Mouse (Mus musculus) R1 (cell line): Measurements from ENCODE around the gene Castor1.

Source experiments
- DNase-seq: peaks from one replicate; pipeline ENCODE4 v3.0.0-alpha.2; 2018; ENCODE audit warnings: low read depth, low spot score

The Castor1 gene

DNA sequence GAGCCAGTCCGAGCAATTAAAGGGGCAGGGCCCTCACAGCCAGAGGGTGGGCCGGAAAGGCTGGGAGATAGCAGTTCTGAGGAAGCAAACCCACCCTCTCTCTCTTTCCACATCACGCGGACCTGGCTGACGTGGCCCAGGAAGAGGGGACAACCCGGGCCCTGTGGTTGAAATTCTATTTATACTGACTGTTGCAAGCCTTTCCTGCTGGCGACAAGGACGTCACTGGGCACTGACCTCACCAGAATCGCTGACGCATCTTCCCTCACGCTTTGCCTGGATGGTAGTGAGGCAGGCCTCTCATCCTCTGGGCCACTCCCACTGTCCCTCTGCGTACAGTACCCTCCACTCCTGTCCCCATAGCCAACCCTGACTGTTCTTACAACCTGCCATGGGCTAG is 14.6 kb downstream of the Castor1 start:
- no peak for DNase-seq

DNA sequence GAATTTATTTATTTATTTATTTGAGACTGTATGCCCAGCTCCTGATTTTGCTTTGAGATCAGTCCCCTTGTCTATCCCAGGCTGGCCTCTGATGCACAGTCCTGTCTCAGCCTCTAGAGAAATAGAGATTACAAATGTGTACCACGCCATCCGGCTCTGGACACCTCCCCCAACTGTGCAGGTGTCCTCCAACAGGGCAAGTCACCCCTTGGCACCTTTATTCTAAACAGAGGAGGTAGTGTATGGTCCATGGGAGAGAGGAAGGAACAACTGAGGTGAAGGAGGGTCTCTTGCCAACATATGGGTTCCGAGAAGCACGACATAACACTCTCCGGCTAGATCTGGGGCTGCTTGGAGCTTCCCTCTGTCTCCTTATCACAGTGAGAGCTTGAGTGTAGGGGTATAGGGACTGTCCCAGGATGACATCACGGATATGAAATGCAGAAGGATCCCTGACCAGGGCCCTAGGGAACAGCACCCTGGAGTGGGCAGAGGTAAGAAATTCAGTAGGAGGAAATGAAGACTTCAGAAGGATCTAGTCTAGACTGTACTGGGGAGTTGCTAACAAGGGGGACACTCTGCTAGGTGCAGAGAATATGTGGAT is 17.1 kb downstream of the Castor1 start:
- no peak for DNase-seq

DNA sequence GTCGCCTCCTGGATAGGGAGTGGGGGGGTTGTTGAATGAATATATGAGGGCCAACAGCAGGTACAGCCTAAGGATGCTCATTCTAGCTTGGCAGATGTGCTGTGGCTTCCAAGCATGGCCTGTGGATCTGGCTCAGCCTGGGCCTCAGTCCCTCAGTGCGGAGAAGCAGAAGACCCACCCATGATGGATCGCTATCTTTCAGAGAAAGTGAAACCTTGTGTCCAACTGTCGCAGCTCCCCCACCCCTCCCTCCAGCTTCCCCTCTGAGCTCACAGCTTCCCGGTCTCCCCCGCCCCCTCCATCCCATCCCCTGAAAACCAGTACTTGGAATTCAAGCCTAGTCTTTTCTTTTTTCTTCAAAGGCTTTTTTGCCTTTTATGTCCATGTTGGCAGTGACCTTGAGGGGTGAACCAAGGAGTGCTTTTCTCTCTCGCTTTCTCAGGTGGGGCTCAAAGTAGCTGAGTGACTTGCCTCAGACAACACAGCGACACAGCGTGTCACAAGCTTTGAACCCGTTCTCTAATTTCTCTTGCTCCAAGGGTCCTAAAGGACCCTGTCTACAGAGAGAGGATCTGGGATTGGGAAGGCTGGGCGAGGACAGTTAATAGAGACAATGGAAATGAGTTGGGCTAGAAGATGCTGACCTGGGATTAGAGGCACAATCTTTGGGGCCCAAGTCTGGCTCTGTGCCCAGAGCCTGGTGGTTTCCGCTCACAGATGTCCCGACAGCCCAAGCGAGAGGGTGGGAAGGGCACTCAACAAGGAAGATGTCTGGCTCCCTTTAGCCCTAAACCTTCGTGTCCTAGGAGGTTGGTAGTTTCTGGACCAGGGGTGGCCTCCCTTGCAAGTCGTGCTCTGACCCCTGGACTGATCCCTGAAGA is 17.9 kb downstream of the Castor1 start, which contains the start of gene Osm:
Gene Osm (plus strand): TSS at position 756 of the 881 bp plus-strand sequence.
- peak; percentile 59 for DNase-seq

- DNase-seq = no peak
Observed at GRCm38 (mm10) chr11:4236546-4237067, 18.6 kb downstream of the Castor1 start.

DNA sequence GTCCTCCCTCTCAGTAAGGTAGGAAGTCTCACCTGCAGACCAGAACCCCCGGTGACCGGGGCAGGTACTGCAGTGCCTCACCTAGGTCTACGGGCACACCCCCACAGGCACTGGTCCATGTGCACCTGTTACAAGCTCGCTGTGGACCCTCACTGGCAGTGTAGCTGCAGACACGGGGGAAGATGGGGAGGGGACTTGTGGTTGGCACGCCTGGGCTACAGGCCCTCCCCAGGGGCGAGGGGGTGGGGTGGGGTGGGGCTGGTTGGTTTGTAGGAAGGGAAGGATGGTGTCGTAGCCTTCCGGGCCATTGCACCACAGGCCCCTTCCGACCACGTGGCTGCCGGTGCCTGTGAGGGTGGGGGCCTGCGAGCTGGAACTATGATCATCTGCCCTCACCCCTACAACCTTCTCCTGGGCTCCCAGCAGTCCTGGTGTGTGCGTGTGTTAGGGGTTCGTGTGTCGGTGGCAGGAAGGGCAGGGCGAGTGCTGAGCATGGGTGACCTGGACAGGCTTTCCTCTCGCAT is 19.4 kb downstream of the Castor1 start:
- DNase-seq = no peak

GRCm38 (mm10) chr11:4238167-4238566 is 20.1 kb downstream of the Castor1 start:
- no peak for DNase-seq

DNA sequence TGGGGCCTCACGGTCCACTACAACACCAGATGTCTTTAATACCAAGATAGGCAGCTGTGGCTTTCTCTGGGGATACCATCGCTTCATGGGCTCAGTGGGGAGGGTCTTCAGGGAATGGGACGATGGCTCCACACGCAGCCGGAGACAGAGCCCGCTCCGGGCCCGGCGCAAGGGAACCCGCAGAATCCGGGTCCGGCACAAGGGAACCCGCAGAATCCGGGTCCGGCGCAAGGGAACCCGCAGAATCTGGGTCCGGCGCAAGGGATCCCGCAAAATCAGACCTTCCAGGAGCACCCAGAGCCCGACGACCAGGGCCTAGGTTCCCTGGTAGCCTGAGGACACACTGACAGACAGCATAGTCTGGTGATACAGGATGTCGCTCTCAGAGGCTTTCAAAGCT is 21.7 kb downstream of the Castor1 start:
- DNase-seq = no peak

GRCm38 (mm10) chr11:4240151-4240550 is 22.1 kb downstream of the Castor1 start:
- DNase-seq = no peak

DNA sequence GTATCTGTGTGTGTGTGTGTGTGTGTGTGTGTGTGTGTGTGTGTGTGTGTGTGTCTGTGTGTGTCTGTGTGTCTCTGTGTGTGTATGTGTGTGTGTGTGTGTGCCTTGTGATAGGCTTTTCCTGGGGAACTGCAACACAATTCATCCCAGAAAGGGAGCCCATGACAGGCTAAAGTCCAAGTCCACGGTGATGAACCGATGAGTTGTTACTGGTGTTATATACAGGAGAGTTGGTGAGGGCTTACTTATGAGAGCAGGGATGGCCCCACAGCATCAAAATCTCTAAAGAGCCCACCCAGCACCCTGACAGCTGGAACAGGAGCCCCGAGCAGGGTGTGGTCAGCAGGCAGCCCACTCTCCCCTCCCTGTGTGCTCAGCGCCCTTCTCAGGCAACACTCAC is 23.2 kb downstream of the Castor1 start:
- no peak for DNase-seq

GRCm38 (mm10) chr11:4246126-4246525 is 28.1 kb downstream of the Castor1 start:
- DNase-seq = peak; percentile 93

DNA sequence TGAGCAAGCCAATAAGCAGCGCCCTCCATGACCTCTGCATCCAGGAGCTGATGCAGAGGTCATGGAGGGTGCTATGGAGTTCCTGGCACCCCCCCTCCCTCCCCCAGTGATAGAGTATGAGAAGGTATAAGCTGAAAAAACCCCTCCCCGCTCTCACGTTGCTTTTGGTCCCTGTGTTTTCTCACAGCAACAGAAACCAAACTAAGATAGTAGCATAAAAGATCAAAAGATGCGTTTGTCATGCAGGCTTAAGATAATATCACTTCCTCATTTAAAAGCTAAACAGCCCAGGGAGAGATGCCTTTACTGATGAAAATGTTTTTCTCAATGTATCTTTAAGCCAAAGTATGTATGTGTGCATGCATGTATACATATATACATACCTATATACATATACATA is 28.6 kb downstream of the Castor1 start:
- DNase-seq = no peak

GRCm38 (mm10) chr11:4247201-4247959 is 29.4 kb downstream of the Castor1 start:
- DNase-seq = peak; percentile 91

- DNase-seq = no peak
Observed at GRCm38 (mm10) chr11:4249151-4249550, 31.1 kb downstream of the Castor1 start.

DNA sequence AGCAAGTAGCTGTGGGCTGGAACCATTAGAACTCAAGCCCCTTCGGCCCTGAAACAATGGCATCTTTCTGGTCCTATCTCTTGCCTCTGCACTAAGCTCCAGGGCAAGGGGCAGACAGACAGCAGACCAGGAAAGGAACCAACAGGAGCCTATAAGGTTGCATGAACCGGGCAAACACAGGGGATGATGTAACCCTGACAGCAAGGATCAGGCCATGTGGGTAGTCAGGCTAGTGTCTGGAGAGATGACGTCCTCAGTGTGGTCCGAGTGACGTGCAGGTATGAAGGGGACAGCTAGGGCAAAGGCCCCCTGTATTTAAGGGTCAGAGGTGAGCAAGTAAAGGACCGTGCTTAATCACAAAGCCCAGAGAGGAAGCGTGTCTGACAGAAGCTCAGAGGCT is 32.3 kb downstream of the Castor1 start:
- no peak for DNase-seq

DNA sequence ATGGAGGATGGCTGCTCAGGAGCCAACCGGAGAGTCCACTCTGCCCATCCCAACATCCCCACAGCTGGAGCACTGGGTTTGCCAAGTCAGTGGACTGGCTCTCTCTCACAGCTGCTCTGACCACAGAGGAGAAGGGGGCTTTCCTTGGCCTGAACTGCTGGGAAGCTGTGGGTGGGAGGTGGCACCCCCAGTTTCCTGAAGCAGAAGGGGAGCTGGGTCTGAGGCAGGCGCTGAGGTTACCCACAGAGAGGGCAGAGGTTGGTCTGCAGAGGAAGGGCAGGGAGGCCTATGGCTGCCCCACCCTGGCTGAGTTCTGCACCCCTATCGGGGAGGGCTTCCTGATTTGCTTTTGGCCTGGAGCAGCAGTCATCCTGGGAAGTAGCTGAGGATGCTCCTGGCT is 33.4 kb downstream of the Castor1 start:
- DNase-seq = no peak

- DNase-seq = peak; percentile 95
Observed at GRCm38 (mm10) chr11:4252886-4253285, 34.9 kb downstream of the Castor1 start.

GRCm38 (mm10) chr11:4256846-4257607 is 39.0 kb downstream of the Castor1 start, which contains the start of gene Lif:
Gene Lif, plus strand, starts transcription at chr11:4257557.
- no peak for DNase-seq

GRCm38 (mm10) chr11:4257756-4258155 is 39.7 kb downstream of the Castor1 start:
- no peak for DNase-seq

GRCm38 (mm10) chr11:4258657-4259082 is 40.6 kb downstream of the Castor1 start:
- DNase-seq = peak; percentile 78

GRCm38 (mm10) chr11:4260463-4261187 is 42.6 kb downstream of the Castor1 start:
- no peak for DNase-seq
